Mouse (Mus musculus): ENCODE results near the gene Rnf181. TPM values are rescaled to one million over a fixed set of nuclear protein-coding genes. Genes with fewer than 3 reads are reported as not detected.

Rnf181 gene
- polyA plus RNA-seq, 1 experiment from 2014 or later = 150 TPM

- H3K27ac ChIP-seq = no peak overlapping the region
- no peak overlapping the region for H3K4me2 ChIP-seq (ENCODE audit: low read length)
- peaks cover 45% of the 10 kb centered on the region for H3K36me3 ChIP-seq (ENCODE audit: insufficient read depth, low read length)
- ATAC-seq (replicated peaks; ENCODE audit: low FRiP score, low read depth) = no peak
- H3K4me3 ChIP-seq (replicated peaks; ENCODE audit: low read depth, low read length) = no peak overlapping the region
- H3K4me1 ChIP-seq (replicated peaks; ENCODE audit: insufficient read depth, low read length) = no peaks in the 10 kb centered on the region
- no peak for DNase-seq (ENCODE audit: low spot score)
- 92% methylated on average over 5 of the region's 5 CpGs for WGBS
- H3K9ac ChIP-seq (ENCODE audit: low read depth, low read length) = no peak overlapping the region
- TF ChIP-seq CTCF (IDR thresholded peaks at IDR 0.05; ENCODE audit: low read depth) = no peak
- no peaks in the 10 kb centered on the region for H3K27me3 ChIP-seq (ENCODE audit: insufficient read depth, low read length)
- H3K9me3 ChIP-seq (replicated peaks; ENCODE audit: low read length) = no peaks in the 10 kb centered on the region
These were observed 37.7 kb downstream of the Rnf181 start for GRCm38 (mm10) chr6:72329019-72329418.

- Histone ChIP-seq H3K4me1 (replicated peaks; ENCODE audit: insufficient read depth, low read length) (no peaks in the 10 kb centered on the region), H3K9me3 (replicated peaks; ENCODE audit: low read length) (no peaks in the 10 kb centered on the region), H3K4me3 (replicated peaks; ENCODE audit: low read depth, low read length) (no peak overlapping the region), H3K9ac (ENCODE audit: low read depth, low read length) (no peak overlapping the region), H3K27me3 (ENCODE audit: insufficient read depth, low read length) (no peaks in the 10 kb centered on the region), H3K27ac (no peak overlapping the region), H3K36me3 (ENCODE audit: insufficient read depth, low read length) (peaks cover 56% of the 10 kb centered on the region), H3K4me2 (ENCODE audit: low read length) (no peak overlapping the region)
- WGBS = 69% methylated on average over 6 of the region's 6 CpGs
- peak; percentile 54 for DNase-seq (ENCODE audit: low spot score)
- no peak for ATAC-seq (replicated peaks; ENCODE audit: low FRiP score, low read depth)
- TF ChIP-seq CTCF (IDR thresholded peaks at IDR 0.05; ENCODE audit: low read depth) = peak; percentile 60
These were observed 40.5 kb downstream of the Rnf181 start for GRCm38 (mm10) chr6:72326274-72326673.

- Histone ChIP-seq H3K4me3 (replicated peaks; ENCODE audit: low read depth, low read length) (no peak overlapping the region), H3K9ac (ENCODE audit: low read depth, low read length) (no peak overlapping the region), H3K4me2 (ENCODE audit: low read length) (no peak overlapping the region), H3K27ac (no peak overlapping the region), H3K36me3 (ENCODE audit: insufficient read depth, low read length) (peaks cover 60% of the 10 kb centered on the region), H3K4me1 (replicated peaks; ENCODE audit: insufficient read depth, low read length) (no peaks in the 10 kb centered on the region), H3K9me3 (replicated peaks; ENCODE audit: low read length) (no peaks in the 10 kb centered on the region), H3K27me3 (ENCODE audit: insufficient read depth, low read length) (no peaks in the 10 kb centered on the region)
- DNase-seq (ENCODE audit: low spot score) = no peak
- no peak for ATAC-seq (replicated peaks; ENCODE audit: low FRiP score, low read depth)
- no peak for TF ChIP-seq CTCF (IDR thresholded peaks at IDR 0.05; ENCODE audit: low read depth)
- WGBS = 92% methylated on average over 6 of the region's 6 CpGs
These were observed 42.8 kb downstream of the Rnf181 start for GRCm38 (mm10) chr6:72323786-72324508.

GRCm38 (mm10) chr6:72322936-72323335, 43.8 kb downstream of the Rnf181 start:
- Histone ChIP-seq H3K36me3 (ENCODE audit: insufficient read depth, low read length) (peaks cover 55% of the 10 kb centered on the region), H3K9ac (ENCODE audit: low read depth, low read length) (no peak overlapping the region), H3K4me3 (replicated peaks; ENCODE audit: low read depth, low read length) (no peak overlapping the region), H3K4me1 (replicated peaks; ENCODE audit: insufficient read depth, low read length) (no peaks in the 10 kb centered on the region), H3K4me2 (ENCODE audit: low read length) (no peak overlapping the region), H3K27ac (no peak overlapping the region), H3K9me3 (replicated peaks; ENCODE audit: low read length) (no peaks in the 10 kb centered on the region), H3K27me3 (ENCODE audit: insufficient read depth, low read length) (no peaks in the 10 kb centered on the region)
- WGBS = 92% methylated on average over 3 of the region's 3 CpGs
- DNase-seq (ENCODE audit: low spot score) (no peak), ATAC-seq (replicated peaks; ENCODE audit: low FRiP score, low read depth) (no peak)
- TF ChIP-seq CTCF (IDR thresholded peaks at IDR 0.05; ENCODE audit: low read depth) = no peak

GRCm38 (mm10) chr6:72319019-72319418, 47.7 kb downstream of the Rnf181 start:
- Histone ChIP-seq H3K4me3 (replicated peaks; ENCODE audit: low read depth, low read length) (no peak overlapping the region), H3K27ac (no peak overlapping the region), H3K4me2 (ENCODE audit: low read length) (no peak overlapping the region), H3K27me3 (ENCODE audit: insufficient read depth, low read length) (no peaks in the 10 kb centered on the region), H3K4me1 (replicated peaks; ENCODE audit: insufficient read depth, low read length) (no peaks in the 10 kb centered on the region), H3K9ac (ENCODE audit: low read depth, low read length) (no peak overlapping the region), H3K9me3 (replicated peaks; ENCODE audit: low read length) (no peaks in the 10 kb centered on the region), H3K36me3 (ENCODE audit: insufficient read depth, low read length) (peaks cover 48% of the 10 kb centered on the region)
- DNase-seq (ENCODE audit: low spot score) = peak; percentile 68
- WGBS = 81% methylated on average over 11 of the region's 11 CpGs
- peak; percentile 74 for TF ChIP-seq CTCF (IDR thresholded peaks at IDR 0.05; ENCODE audit: low read depth)
- ATAC-seq (replicated peaks; ENCODE audit: low FRiP score, low read depth) = no peak

- no peak overlapping the region for H3K4me2 ChIP-seq (ENCODE audit: low read length)
- H3K9me3 ChIP-seq (replicated peaks; ENCODE audit: low read length) = no peaks in the 10 kb centered on the region
- peaks cover 48% of the 10 kb centered on the region for H3K36me3 ChIP-seq (ENCODE audit: insufficient read depth, low read length)
- H3K27ac ChIP-seq = no peak overlapping the region
- no peak overlapping the region for H3K4me3 ChIP-seq (replicated peaks; ENCODE audit: low read depth, low read length)
- no peak for TF ChIP-seq CTCF (IDR thresholded peaks at IDR 0.05; ENCODE audit: low read depth)
- no peak overlapping the region for H3K9ac ChIP-seq (ENCODE audit: low read depth, low read length)
- H3K4me1 ChIP-seq (replicated peaks; ENCODE audit: insufficient read depth, low read length) = no peaks in the 10 kb centered on the region
- WGBS = 89% methylated on average over 5 of the region's 5 CpGs
- ATAC-seq (replicated peaks; ENCODE audit: low FRiP score, low read depth) (no peak), DNase-seq (ENCODE audit: low spot score) (no peak)
- no peaks in the 10 kb centered on the region for H3K27me3 ChIP-seq (ENCODE audit: insufficient read depth, low read length)
These were observed 48.3 kb downstream of the Rnf181 start for GRCm38 (mm10) chr6:72318440-72318839.

GRCm38 (mm10) chr6:72316044-72316443, 50.7 kb downstream of the Rnf181 start:
- Histone ChIP-seq H3K27ac (no peak overlapping the region), H3K27me3 (ENCODE audit: insufficient read depth, low read length) (no peaks in the 10 kb centered on the region), H3K9ac (ENCODE audit: low read depth, low read length) (no peak overlapping the region), H3K36me3 (ENCODE audit: insufficient read depth, low read length) (peaks cover 30% of the 10 kb centered on the region), H3K4me2 (ENCODE audit: low read length) (no peak overlapping the region), H3K9me3 (replicated peaks; ENCODE audit: low read length) (no peaks in the 10 kb centered on the region), H3K4me3 (replicated peaks; ENCODE audit: low read depth, low read length) (no peak overlapping the region), H3K4me1 (replicated peaks; ENCODE audit: insufficient read depth, low read length) (no peaks in the 10 kb centered on the region)
- 78% methylated on average over 1 of the region's 1 CpGs for WGBS
- ATAC-seq (replicated peaks; ENCODE audit: low FRiP score, low read depth) (no peak), DNase-seq (ENCODE audit: low spot score) (no peak)
- TF ChIP-seq CTCF (IDR thresholded peaks at IDR 0.05; ENCODE audit: low read depth) = no peak

Data from kidney, postnatal 0 days (tissue).